Mouse (Mus musculus): ENCODE results near the gene Eid2b. TPM values are rescaled to one million over a fixed set of nuclear protein-coding genes. Genes with fewer than 3 reads are reported as not detected.
A peak's percentile ranks its signal among the peaks of the same experiment; 100 is the strongest.
"Not testable (repeated sequence)": the region's sequence is repeated elsewhere in the genome, so short reads cannot be mapped to it uniquely, and the experiment has no call there.

Eid2b gene
- 6.8 and 7.0 TPM in 2 replicates for polyA plus RNA-seq (2015; fragmentation: Nextera tagmentation; extraction: Ambion mirVana)

DNA sequence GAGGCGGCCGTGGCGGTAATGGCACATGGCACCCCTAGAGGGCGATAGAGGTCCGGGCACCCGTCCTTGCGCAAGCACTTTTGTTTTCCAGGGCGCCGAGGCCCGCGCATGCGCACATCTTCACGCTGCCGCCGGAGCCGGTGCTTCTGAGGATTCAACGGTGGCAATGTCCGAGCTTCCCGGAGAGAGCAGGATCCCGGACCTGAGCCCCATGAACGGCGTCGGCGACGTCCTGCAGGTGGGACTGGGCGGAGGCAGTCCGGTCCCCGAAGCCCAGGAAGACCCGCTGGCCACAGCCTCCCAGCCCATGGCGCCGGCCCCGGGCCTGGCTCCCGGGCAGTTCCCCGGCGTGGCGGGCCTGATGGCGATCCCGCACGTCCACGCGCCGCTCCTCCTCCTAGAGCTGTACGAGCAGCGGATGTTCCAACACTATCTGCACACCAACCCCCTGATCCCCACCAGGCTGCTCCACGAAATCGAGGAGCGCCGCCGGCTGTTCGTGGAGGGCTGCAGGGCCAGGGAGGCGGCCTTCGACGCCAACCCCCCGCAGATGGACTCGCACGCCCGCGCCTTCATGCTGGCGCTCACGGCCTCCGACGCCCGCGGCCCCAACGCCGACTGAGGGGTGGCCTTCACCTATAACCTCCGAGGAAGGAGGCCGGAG, at the start of gene Eid2b:
Gene Eid2b, plus strand, starts transcription at position 125 of the 664 bp plus-strand sequence.
- Histone ChIP-seq H3K36me3 (ENCODE audit: control insufficient read depth, insufficient read depth) (peaks cover 4% of the 10 kb centered on the region; the same call in 1 of the 2 replicates), H3K4me2 (replicated peaks; ENCODE audit: low read depth) (peak within 1 kb of the TSS; percentile 90), H3K27me3 (replicated peaks; ENCODE audit: control insufficient read depth, insufficient read depth, low read length) (no peaks in the 10 kb centered on the region), H3K9ac (ENCODE audit: low read depth, low read length) (peak within 1 kb of the TSS; percentile 81), H3K4me3 (ENCODE audit: low read depth, low read length) (peak within 1 kb of the TSS; percentile 68), H3K9me3 (ENCODE audit: control insufficient read depth) (no peaks in the 10 kb centered on the region), H3K4me1 (replicated peaks; ENCODE audit: control insufficient read depth, insufficient read depth, low read length) (0 out of 2 replicates have a peak, but pooled peaks cover 5% of the 10 kb centered on the region), H3K27ac (ENCODE audit: low read depth, low read length) (peak within 1 kb of the TSS; percentile 22)
- TF ChIP-seq CTCF (IDR thresholded peaks at IDR 0.05; ENCODE audit: low read depth): peak; percentile 94
- peak; percentile 69 for ATAC-seq
- WGBS: 3% methylated on average over 64 of the region's 68 CpGs

GRCm38 (mm10) chr7:28243943-28244342, 33.6 kb upstream of the Eid2b start:
- H3K27ac ChIP-seq (ENCODE audit: low read depth, low read length); H3K27me3 ChIP-seq (replicated peaks; ENCODE audit: control insufficient read depth, insufficient read depth, low read length); H3K36me3 ChIP-seq (ENCODE audit: control insufficient read depth, insufficient read depth); H3K4me3 ChIP-seq (ENCODE audit: low read depth, low read length); H3K4me1 ChIP-seq (replicated peaks; ENCODE audit: control insufficient read depth, insufficient read depth, low read length); ATAC-seq; H3K9me3 ChIP-seq (ENCODE audit: control insufficient read depth); H3K9ac ChIP-seq (ENCODE audit: low read depth, low read length); H3K4me2 ChIP-seq (replicated peaks; ENCODE audit: low read depth): not testable (repeated sequence)
- WGBS: 61% methylated on average over 2 of the region's 2 CpGs

GRCm38 (mm10) chr7:28248957-28249356, 28.6 kb upstream of the Eid2b start:
- Histone ChIP-seq H3K27ac (ENCODE audit: low read depth, low read length) (no peak overlapping the region), H3K4me2 (replicated peaks; ENCODE audit: low read depth) (no peak overlapping the region), H3K9me3 (ENCODE audit: control insufficient read depth) (no peaks in the 10 kb centered on the region), H3K9ac (ENCODE audit: low read depth, low read length) (no peak overlapping the region), H3K4me1 (replicated peaks; ENCODE audit: control insufficient read depth, insufficient read depth, low read length) (no peaks in the 10 kb centered on the region), H3K4me3 (ENCODE audit: low read depth, low read length) (no peak overlapping the region), H3K36me3 (ENCODE audit: control insufficient read depth, insufficient read depth) (no peaks in the 10 kb centered on the region), H3K27me3 (replicated peaks; ENCODE audit: control insufficient read depth, insufficient read depth, low read length) (no peaks in the 10 kb centered on the region)
- WGBS: 87% methylated on average over 3 of the region's 3 CpGs
- no peak for TF ChIP-seq CTCF (IDR thresholded peaks at IDR 0.05; ENCODE audit: low read depth)
- no peak for ATAC-seq

GRCm38 (mm10) chr7:28251976-28252375, 25.6 kb upstream of the Eid2b start:
- no peak for ATAC-seq
- H3K9ac ChIP-seq (ENCODE audit: low read depth, low read length): no peak overlapping the region
- H3K4me1 ChIP-seq (replicated peaks; ENCODE audit: control insufficient read depth, insufficient read depth, low read length): no peaks in the 10 kb centered on the region
- WGBS: 89% methylated on average over 17 of the region's 17 CpGs
- H3K27me3 ChIP-seq (replicated peaks; ENCODE audit: control insufficient read depth, insufficient read depth, low read length): no peaks in the 10 kb centered on the region
- H3K4me3 ChIP-seq (ENCODE audit: low read depth, low read length): no peak overlapping the region
- H3K4me2 ChIP-seq (replicated peaks; ENCODE audit: low read depth): no peak overlapping the region
- H3K9me3 ChIP-seq (ENCODE audit: control insufficient read depth): no peaks in the 10 kb centered on the region
- TF ChIP-seq CTCF (IDR thresholded peaks at IDR 0.05; ENCODE audit: low read depth): no peak
- H3K27ac ChIP-seq (ENCODE audit: low read depth, low read length): no peak overlapping the region
- H3K36me3 ChIP-seq (ENCODE audit: control insufficient read depth, insufficient read depth): no peaks in the 10 kb centered on the region

DNA sequence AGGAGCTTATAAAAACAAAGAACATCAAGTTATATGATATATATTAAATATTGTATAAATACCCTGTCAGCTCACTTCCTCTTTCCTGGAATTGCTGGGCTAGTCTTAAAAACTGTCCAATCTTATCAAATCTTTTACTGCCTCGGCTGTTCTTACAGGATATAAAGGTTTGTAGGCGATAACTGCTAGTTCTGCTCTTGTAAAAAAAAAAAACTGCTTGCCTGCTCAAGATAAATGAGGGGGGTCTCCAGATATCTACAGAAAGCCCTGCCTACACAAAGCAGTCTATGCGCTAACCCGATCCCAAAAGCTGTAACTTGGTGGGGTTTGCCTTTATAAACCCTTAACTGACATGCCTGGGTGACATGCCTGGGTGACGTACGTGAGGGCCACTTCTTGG, 22.9 kb upstream of the Eid2b start:
- H3K9ac ChIP-seq (ENCODE audit: low read depth, low read length): no peak overlapping the region
- WGBS: 80% methylated on average over 6 of the region's 6 CpGs
- no peak overlapping the region for H3K4me2 ChIP-seq (replicated peaks; ENCODE audit: low read depth)
- H3K4me3 ChIP-seq (ENCODE audit: low read depth, low read length): no peak overlapping the region
- H3K27me3 ChIP-seq (replicated peaks; ENCODE audit: control insufficient read depth, insufficient read depth, low read length): no peaks in the 10 kb centered on the region
- no peak for TF ChIP-seq CTCF (IDR thresholded peaks at IDR 0.05; ENCODE audit: low read depth)
- H3K4me1 ChIP-seq (replicated peaks; ENCODE audit: control insufficient read depth, insufficient read depth, low read length): no peaks in the 10 kb centered on the region
- no peaks in the 10 kb centered on the region for H3K9me3 ChIP-seq (ENCODE audit: control insufficient read depth)
- ATAC-seq: no peak
- no peaks in the 10 kb centered on the region for H3K36me3 ChIP-seq (ENCODE audit: control insufficient read depth, insufficient read depth)
- no peak overlapping the region for H3K27ac ChIP-seq (ENCODE audit: low read depth, low read length)

DNA sequence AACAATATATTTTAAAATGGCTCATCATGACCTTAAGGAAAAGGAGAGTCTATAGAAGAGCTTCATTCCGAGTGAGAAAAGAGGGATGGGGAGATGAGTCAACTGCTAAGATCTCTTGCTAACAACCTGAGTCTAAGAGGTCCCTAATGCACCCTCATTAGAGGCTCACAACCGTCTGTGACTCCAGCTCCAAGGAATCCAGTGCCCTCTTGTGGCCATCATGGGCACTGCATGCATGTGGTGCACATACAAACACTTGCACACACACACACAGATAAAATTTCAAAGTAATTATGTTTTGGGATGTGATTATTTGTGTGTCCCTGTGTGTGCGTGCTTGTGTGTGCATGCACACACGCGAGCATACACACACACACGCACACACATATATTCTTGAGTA, 22.1 kb upstream of the Eid2b start:
- Histone ChIP-seq H3K4me1 (replicated peaks; ENCODE audit: control insufficient read depth, insufficient read depth, low read length) (no peaks in the 10 kb centered on the region), H3K27ac (ENCODE audit: low read depth, low read length) (no peak overlapping the region), H3K27me3 (replicated peaks; ENCODE audit: control insufficient read depth, insufficient read depth, low read length) (no peaks in the 10 kb centered on the region), H3K36me3 (ENCODE audit: control insufficient read depth, insufficient read depth) (no peaks in the 10 kb centered on the region), H3K9me3 (ENCODE audit: control insufficient read depth) (no peaks in the 10 kb centered on the region), H3K4me2 (replicated peaks; ENCODE audit: low read depth) (no peak overlapping the region), H3K4me3 (ENCODE audit: low read depth, low read length) (no peak overlapping the region), H3K9ac (ENCODE audit: low read depth, low read length) (no peak overlapping the region)
- peak; percentile 40 for TF ChIP-seq CTCF (IDR thresholded peaks at IDR 0.05; ENCODE audit: low read depth)
- 81% methylated on average over 6 of the region's 6 CpGs for WGBS
- ATAC-seq: no peak
